Mouse (Mus musculus): Measurements from ENCODE around the gene Rpa2. TPM values are rescaled to one million over a fixed set of nuclear protein-coding genes. Genes with fewer than 3 reads are reported as not detected.
"Not testable (repeated sequence)": the region's sequence is repeated elsewhere in the genome, so short reads cannot be mapped to it uniquely, and the experiment has no call there.

The Rpa2 gene
- 39.3 to 41.2 TPM (median 40.2 TPM) in 3 replicates for total RNA-seq (2017)

- ATAC-seq (replicated peaks; ENCODE audit: insufficient number of reproducible peaks, low FRiP score, low TSS enrichment, poor library complexity, severe bottlenecking): peak; percentile 97
These were observed at the start of gene Rpa2 for GRCm38 (mm10) chr4:132767914-132768876. Gene Rpa2 (plus strand): TSS chr4:132768332.

- no peak for ATAC-seq (replicated peaks; ENCODE audit: insufficient number of reproducible peaks, low FRiP score, low TSS enrichment, poor library complexity, severe bottlenecking)
These were observed 39.9 kb upstream of the Rpa2 start for GRCm38 (mm10) chr4:132728233-132728632.

- ATAC-seq (replicated peaks; ENCODE audit: insufficient number of reproducible peaks, low FRiP score, low TSS enrichment, poor library complexity, severe bottlenecking): no peak
These were observed 36.5 kb upstream of the Rpa2 start for GRCm38 (mm10) chr4:132731616-132732015.

GRCm38 (mm10) chr4:132732148-132732684, 35.9 kb upstream of the Rpa2 start, which contains the start of gene Xkr8:
Gene Xkr8 (minus strand): TSS chr4:132732546.
- peak; percentile 84 for ATAC-seq (replicated peaks; ENCODE audit: insufficient number of reproducible peaks, low FRiP score, low TSS enrichment, poor library complexity, severe bottlenecking)

- no peak for ATAC-seq (replicated peaks; ENCODE audit: insufficient number of reproducible peaks, low FRiP score, low TSS enrichment, poor library complexity, severe bottlenecking)
These were observed 34.9 kb upstream of the Rpa2 start for GRCm38 (mm10) chr4:132733071-132733770.

- ATAC-seq (replicated peaks; ENCODE audit: insufficient number of reproducible peaks, low FRiP score, low TSS enrichment, poor library complexity, severe bottlenecking): no peak
These were observed 33.4 kb upstream of the Rpa2 start for GRCm38 (mm10) chr4:132734766-132735165.

GRCm38 (mm10) chr4:132735389-132735788, 32.7 kb upstream of the Rpa2 start:
- ATAC-seq (replicated peaks; ENCODE audit: insufficient number of reproducible peaks, low FRiP score, low TSS enrichment, poor library complexity, severe bottlenecking): no peak

GRCm38 (mm10) chr4:132735894-132736293, 32.2 kb upstream of the Rpa2 start:
- ATAC-seq (replicated peaks; ENCODE audit: insufficient number of reproducible peaks, low FRiP score, low TSS enrichment, poor library complexity, severe bottlenecking): no peak

GRCm38 (mm10) chr4:132737154-132737553, 31.0 kb upstream of the Rpa2 start:
- not testable (repeated sequence) for ATAC-seq (replicated peaks; ENCODE audit: insufficient number of reproducible peaks, low FRiP score, low TSS enrichment, poor library complexity, severe bottlenecking)

GRCm38 (mm10) chr4:132741491-132741890, 26.6 kb upstream of the Rpa2 start:
- ATAC-seq (replicated peaks; ENCODE audit: insufficient number of reproducible peaks, low FRiP score, low TSS enrichment, poor library complexity, severe bottlenecking): no peak

GRCm38 (mm10) chr4:132743992-132744911, 23.9 kb upstream of the Rpa2 start:
- ATAC-seq (replicated peaks; ENCODE audit: insufficient number of reproducible peaks, low FRiP score, low TSS enrichment, poor library complexity, severe bottlenecking): no peak

- ATAC-seq (replicated peaks; ENCODE audit: insufficient number of reproducible peaks, low FRiP score, low TSS enrichment, poor library complexity, severe bottlenecking): no peak
These were observed 21.1 kb upstream of the Rpa2 start for GRCm38 (mm10) chr4:132746911-132747517.

GRCm38 (mm10) chr4:132747664-132748259, 20.4 kb upstream of the Rpa2 start:
- ATAC-seq (replicated peaks; ENCODE audit: insufficient number of reproducible peaks, low FRiP score, low TSS enrichment, poor library complexity, severe bottlenecking): peak; percentile 81

GRCm38 (mm10) chr4:132748778-132749177, 19.4 kb upstream of the Rpa2 start:
- peak; percentile 77 for ATAC-seq (replicated peaks; ENCODE audit: insufficient number of reproducible peaks, low FRiP score, low TSS enrichment, poor library complexity, severe bottlenecking)

GRCm38 (mm10) chr4:132749258-132749982, 18.7 kb upstream of the Rpa2 start:
- no peak for ATAC-seq (replicated peaks; ENCODE audit: insufficient number of reproducible peaks, low FRiP score, low TSS enrichment, poor library complexity, severe bottlenecking)

GRCm38 (mm10) chr4:132752992-132753391, 15.1 kb upstream of the Rpa2 start:
- peak; percentile 66 for ATAC-seq (replicated peaks; ENCODE audit: insufficient number of reproducible peaks, low FRiP score, low TSS enrichment, poor library complexity, severe bottlenecking)

- ATAC-seq (replicated peaks; ENCODE audit: insufficient number of reproducible peaks, low FRiP score, low TSS enrichment, poor library complexity, severe bottlenecking): peak; percentile 86
These were observed 11.2 kb upstream of the Rpa2 start, which contains the start of gene Smpdl3b for GRCm38 (mm10) chr4:132756974-132757373. Gene Smpdl3b (minus strand): TSS chr4:132757252.

Data from monocyte, adult 5-6 weeks (primary cell).